Mouse (Mus musculus): ENCODE results near the gene Adgrg2. TPM values are rescaled to one million over a fixed set of nuclear protein-coding genes. Genes with fewer than 3 reads are reported as not detected.

Adgrg2 gene
- polyA plus RNA-seq, 1 experiment, result not detected

DNA sequence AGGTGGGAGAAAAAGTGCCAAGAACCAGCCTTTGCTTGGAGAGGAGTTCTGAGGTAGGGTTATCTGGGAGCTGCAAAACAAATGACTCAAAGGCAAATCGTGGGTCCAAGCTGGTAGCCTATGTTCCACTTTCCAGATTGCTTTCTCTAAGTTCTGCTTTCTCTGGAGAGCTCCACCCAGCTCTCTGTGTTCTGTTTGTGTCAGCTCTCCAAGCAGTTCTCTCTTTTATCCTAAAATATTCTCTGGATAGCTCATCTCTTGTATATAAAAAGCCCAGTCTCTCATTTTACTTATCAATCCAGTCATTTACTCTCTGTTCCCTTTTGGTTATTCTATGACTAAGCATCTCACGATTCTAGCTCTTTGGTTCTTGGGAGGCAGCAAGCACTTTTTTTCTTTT lies 119.7 kb downstream of the Adgrg2 start:
- Histone ChIP-seq H3K4me3 (replicated peaks; ENCODE audit: control insufficient read depth, low read depth, low read length) (no peak overlapping the region), H3K4me1 (ENCODE audit: control insufficient read depth, insufficient read depth, low read length) (no peaks in the 10 kb centered on the region), H3K27ac (ENCODE audit: control insufficient read depth, insufficient read depth, low read depth, low read length, poor library complexity) (no peak overlapping the region)
- WGBS, result 23% methylated on average over 2 of the region's 2 CpGs
- TF ChIP-seq POLR2A (IDR thresholded peaks at IDR 0.05; ENCODE audit: borderline replicate concordance, control insufficient read depth, low read depth, low read length) (no peak), CTCF (IDR thresholded peaks at IDR 0.05; ENCODE audit: control insufficient read depth, insufficient read depth, low read length) (no peak)

DNA sequence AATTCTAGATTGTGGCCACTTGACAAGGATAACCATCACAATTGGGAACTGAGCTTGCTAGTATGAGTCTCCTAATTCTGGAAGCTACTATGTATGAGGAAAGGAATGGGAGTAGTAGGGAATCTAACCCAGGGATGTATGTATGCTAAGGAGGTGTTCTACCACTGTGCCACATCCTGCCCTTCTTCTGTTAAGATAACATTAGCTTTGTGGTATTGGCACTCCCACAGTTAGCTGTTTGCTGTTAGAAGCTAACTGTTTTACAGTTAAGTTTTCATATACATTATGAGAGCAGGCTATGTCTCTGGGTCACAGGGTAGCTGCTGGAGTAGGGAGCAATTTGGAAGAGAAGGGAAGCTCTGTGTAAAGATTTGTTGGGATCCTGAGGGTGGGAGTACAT lies 125.5 kb downstream of the Adgrg2 start:
- TF ChIP-seq POLR2A (IDR thresholded peaks at IDR 0.05; ENCODE audit: borderline replicate concordance, control insufficient read depth, low read depth, low read length), result no peak
- no peak overlapping the region for H3K4me3 ChIP-seq (replicated peaks; ENCODE audit: control insufficient read depth, low read depth, low read length)
- no peaks in the 10 kb centered on the region for H3K4me1 ChIP-seq (ENCODE audit: control insufficient read depth, insufficient read depth, low read length)
- H3K27ac ChIP-seq (ENCODE audit: control insufficient read depth, insufficient read depth, low read depth, low read length, poor library complexity), result no peak overlapping the region

DNA sequence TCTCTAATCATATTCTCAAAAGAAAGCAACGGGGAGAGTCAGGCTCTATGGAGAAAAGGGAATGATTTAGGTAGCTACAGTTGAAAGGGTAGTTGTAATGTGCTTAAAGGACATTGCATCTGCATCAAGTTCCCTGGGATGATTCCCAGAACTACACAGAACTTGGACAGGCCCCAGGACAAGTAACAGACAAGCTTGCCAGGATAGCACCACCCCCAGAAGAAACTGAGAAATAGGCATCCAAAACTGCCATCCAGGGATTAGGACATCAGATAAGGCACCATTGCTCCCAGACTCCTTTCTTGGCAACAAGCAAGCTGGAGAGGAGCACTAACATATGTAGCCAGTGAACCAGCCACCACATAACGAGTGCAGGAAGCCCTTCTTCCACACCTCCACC lies 152.3 kb downstream of the Adgrg2 start:
- TF ChIP-seq POLR2A (IDR thresholded peaks at IDR 0.05; ENCODE audit: borderline replicate concordance, control insufficient read depth, low read depth, low read length), result no peak
- no peak for TF ChIP-seq CTCF (IDR thresholded peaks at IDR 0.05; ENCODE audit: control insufficient read depth, insufficient read depth, low read length)
- 69% methylated on average over 2 of the region's 2 CpGs for WGBS
- no peak overlapping the region for H3K4me3 ChIP-seq (replicated peaks; ENCODE audit: control insufficient read depth, low read depth, low read length)
- H3K4me1 ChIP-seq (ENCODE audit: control insufficient read depth, insufficient read depth, low read length), result no peaks in the 10 kb centered on the region
- no peak overlapping the region for H3K27ac ChIP-seq (ENCODE audit: control insufficient read depth, insufficient read depth, low read depth, low read length, poor library complexity)

Other genes starting within 250 kb of the Adgrg2 start
- gene Phka2, start 111.5 kb downstream of the Adgrg2 start, polyA plus RNA-seq (2011; ENCODE audit: insufficient read depth, insufficient read length, low replicate concordance, missing spikeins), result 7.8 and 21.6 TPM in 2 replicates

Measured in bone marrow, adult 2 months (tissue).